Mouse (Mus musculus) cerebellum, adult 9-11 months (tissue): ENCODE measurements around the gene Hsf2bp.

ENCODE experiments used
- DNase-seq: peaks from one replicate; pipeline ENCODE4 v3.0.0; 2022

The Hsf2bp gene

GRCm38 (mm10) chr17:31902630-31903198 is 133.4 kb downstream of the Hsf2bp start:
- DNase-seq: no peak

- DNase-seq: no peak
Observed at GRCm38 (mm10) chr17:31901461-31902204, 134.5 kb downstream of the Hsf2bp start.

GRCm38 (mm10) chr17:31898941-31899340 is 137.2 kb downstream of the Hsf2bp start:
- DNase-seq: no peak

DNA sequence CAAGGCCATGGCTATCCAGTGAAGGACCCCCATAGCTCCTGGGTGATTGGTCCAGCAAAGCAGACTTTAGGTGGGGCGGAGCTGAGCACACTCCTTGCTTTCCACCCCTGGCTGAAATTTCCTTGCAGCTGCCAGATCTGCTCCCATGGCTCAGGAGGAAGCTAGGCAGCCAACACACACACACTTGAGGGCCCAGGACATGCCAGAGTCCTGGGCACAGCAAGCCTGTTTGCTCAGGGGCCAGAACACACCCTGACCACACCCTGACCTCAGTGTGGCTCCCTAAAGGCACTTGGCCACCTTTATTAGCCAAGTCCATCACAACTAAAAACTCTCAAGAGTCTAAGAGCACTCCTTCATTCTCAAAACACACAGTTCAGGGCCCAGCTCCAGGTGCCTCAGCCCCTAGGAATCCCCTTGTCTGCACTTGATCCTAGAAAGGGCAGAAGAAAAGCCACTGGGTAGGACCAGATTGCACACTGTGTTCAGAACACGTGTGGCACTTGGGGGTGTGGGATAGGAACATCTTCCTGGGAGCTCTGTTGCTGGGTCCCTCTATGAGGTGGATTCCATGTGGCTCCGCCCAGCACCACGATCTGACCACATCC is 138.9 kb downstream of the Hsf2bp start:
- DNase-seq: no peak

GRCm38 (mm10) chr17:31896751-31897150 is 139.4 kb downstream of the Hsf2bp start:
- no peak for DNase-seq

DNA sequence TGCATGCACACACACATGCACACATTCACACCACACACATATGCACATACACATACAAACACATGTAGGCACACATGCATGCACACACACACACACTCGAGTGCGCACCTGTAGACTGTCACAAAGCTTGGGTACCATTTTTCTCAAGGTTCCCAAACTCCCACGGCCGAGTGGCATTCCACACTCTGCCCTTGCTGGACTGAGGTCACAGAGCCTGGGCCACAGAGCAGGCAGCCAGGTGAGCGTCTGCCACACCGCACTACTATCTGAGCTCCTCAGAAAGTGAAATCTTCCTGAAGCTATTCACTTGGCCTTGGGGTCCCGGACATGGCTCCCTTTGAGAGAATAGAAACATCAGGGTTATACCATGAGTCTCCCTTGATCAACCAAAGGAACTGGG is 139.8 kb downstream of the Hsf2bp start:
- DNase-seq: no peak
